Comparison of ENCODE assay signal across 7 mouse cellular contexts in the genomic region with DNA sequence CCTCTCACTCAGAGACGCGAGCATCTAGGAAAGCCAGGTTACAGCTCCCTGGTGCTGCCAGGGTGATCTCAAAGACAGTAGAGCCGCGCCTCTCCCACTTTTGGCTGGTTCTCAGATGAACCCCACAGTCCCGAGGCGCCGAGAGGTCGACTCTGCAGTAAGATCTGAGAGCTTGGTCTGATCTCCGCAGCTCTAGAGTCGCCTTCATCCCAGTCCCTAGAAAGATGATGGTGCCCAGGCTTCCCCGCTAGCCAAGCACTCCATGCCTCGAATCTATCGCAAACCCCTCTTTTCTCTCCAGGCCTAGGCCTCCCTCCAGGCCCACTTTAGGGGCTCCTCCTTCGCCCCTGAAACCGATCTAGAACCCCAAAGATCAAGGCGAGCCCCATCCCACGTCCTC. TPM values are rescaled to one million over a fixed set of nuclear protein-coding genes. Genes with fewer than 3 reads are reported as not detected.
DNase-seq lines count a peak whose midpoint lies in the region; ATAC-seq and TF ChIP-seq lines count a peak whose summit lies in the region.

No protein-coding gene starts in this region.

- H3K4me3 ChIP-seq in lung, adult 2 months (replicated peaks; ENCODE audit: extremely low read depth, low read depth, low read length): peak overlapping the region; percentile 81
- peak overlapping the region; percentile 80 for H3K4me3 ChIP-seq in embryonic facial prominence, embryonic 12.5 days
- H3K4me3 ChIP-seq in intestine, embryonic 14.5 days (ENCODE audit: low read depth, low read length): peak overlapping the region; percentile 72
- peak overlapping the region; percentile 62 for H3K4me3 ChIP-seq in midbrain, embryonic 13.5 days (replicated peaks)

- peak overlapping the region; percentile 80 for H3K27ac ChIP-seq in embryonic facial prominence, embryonic 12.5 days
- H3K27ac ChIP-seq in intestine, embryonic 14.5 days (ENCODE audit: low read depth): peak overlapping the region; percentile 47
- H3K27ac ChIP-seq in midbrain, embryonic 13.5 days: peak overlapping the region; percentile 76

- TF ChIP-seq POLR2A in lung, adult 2 months (IDR thresholded peaks at IDR 0.05; ENCODE audit: borderline replicate concordance, extremely low read depth, low read depth, low read length): no peak

- TF ChIP-seq CTCF in lung, adult 2 months (IDR thresholded peaks at IDR 0.05; ENCODE audit: insufficient read depth, low read length): no peak

- ATAC-seq in embryonic facial prominence, embryonic 12.5 days (ENCODE audit: insufficient number of reproducible peaks, insufficient read depth, low FRiP score, low TSS enrichment): peak; percentile 25
- ATAC-seq in intestine, embryonic 14.5 days (replicated peaks; ENCODE audit: low FRiP score, low TSS enrichment, low read depth): peak; percentile 20
- ATAC-seq in midbrain, embryonic 13.5 days: peak; percentile 68

- peaks cover 2% of the 10 kb centered on the region; the same call in 1 of the 2 replicates for H3K4me1 ChIP-seq in lung, adult 2 months (ENCODE audit: control insufficient read depth, insufficient read depth, low read length)
- peaks cover 17% of the 10 kb centered on the region for H3K4me1 ChIP-seq in embryonic facial prominence, embryonic 12.5 days
- H3K4me1 ChIP-seq in intestine, embryonic 14.5 days (replicated peaks; ENCODE audit: control insufficient read depth, insufficient read depth, low read length): peaks cover 19% of the 10 kb centered on the region
- peaks cover 24% of the 10 kb centered on the region for H3K4me1 ChIP-seq in midbrain, embryonic 13.5 days (replicated peaks)

- H3K9ac ChIP-seq in embryonic facial prominence, embryonic 12.5 days: peak overlapping the region; percentile 79
- peak overlapping the region; percentile 50 for H3K9ac ChIP-seq in intestine, embryonic 14.5 days (ENCODE audit: low read length)
- peak overlapping the region; percentile 73 for H3K9ac ChIP-seq in midbrain, embryonic 13.5 days (replicated peaks)

- H3K4me2 ChIP-seq in embryonic facial prominence, embryonic 12.5 days (replicated peaks): peak overlapping the region; percentile 73
- peak overlapping the region; percentile 67 for H3K4me2 ChIP-seq in intestine, embryonic 14.5 days (ENCODE audit: low read length)
- H3K4me2 ChIP-seq in midbrain, embryonic 13.5 days (replicated peaks): peak overlapping the region; percentile 78

- no peaks in the 10 kb centered on the region for H3K9me3 ChIP-seq in embryonic facial prominence, embryonic 12.5 days
- no peaks in the 10 kb centered on the region for H3K9me3 ChIP-seq in intestine, embryonic 14.5 days (ENCODE audit: control insufficient read depth, low read length)
- no peaks in the 10 kb centered on the region for H3K9me3 ChIP-seq in midbrain, embryonic 13.5 days

- DNase-seq in lung, adult 2 months: no peak
- no peak for DNase-seq in lung, postnatal 4 days
- DNase-seq in intestine, embryonic 14.5 days (ENCODE audit: low spot score): no peak
- DNase-seq in gastrocnemius, postnatal 4 days (ENCODE audit: low spot score in 2 of 2): no peak
- no peak for DNase-seq in spleen, postnatal 4 days (ENCODE audit: low spot score in 2 of 2)

- H3K27me3 ChIP-seq in embryonic facial prominence, embryonic 12.5 days: no peaks in the 10 kb centered on the region
- H3K27me3 ChIP-seq in intestine, embryonic 14.5 days (replicated peaks; ENCODE audit: control insufficient read depth, insufficient read depth, low read length): no peaks in the 10 kb centered on the region
- H3K27me3 ChIP-seq in midbrain, embryonic 13.5 days: no peaks in the 10 kb centered on the region

- H3K36me3 ChIP-seq in embryonic facial prominence, embryonic 12.5 days: 0 out of 2 replicates have a peak, but pooled peaks cover 2% of the 10 kb centered on the region
- no peaks in the 10 kb centered on the region for H3K36me3 ChIP-seq in intestine, embryonic 14.5 days (ENCODE audit: control insufficient read depth, insufficient read depth, low read length)
- H3K36me3 ChIP-seq in midbrain, embryonic 13.5 days: peaks cover 2% of the 10 kb centered on the region

- under 1% methylated on average over 17 of the region's 17 CpGs for WGBS in lung, adult 2 months
- 1% methylated on average over 17 of the region's 17 CpGs for WGBS in embryonic facial prominence, embryonic 12.5 days
- under 1% methylated on average over 17 of the region's 17 CpGs for WGBS in intestine, embryonic 14.5 days
- under 1% methylated on average over 17 of the region's 17 CpGs for WGBS in midbrain, embryonic 13.5 days

RNA-seq across cellular contexts. Expression of a gene that starts 0.5 kb away (rescaled TPM):
- polyA plus RNA-seq in lung, adult 2 months (2012; rRNA removed): 21.5 and 27.1 TPM in 2 replicates
- 191 TPM in 2 replicates for polyA plus RNA-seq in embryonic facial prominence, embryonic 12.5 days (2016; fragmentation: Nextera tagmentation; extraction: Ambion mirVana)
- 64.3 and 73.9 TPM in 2 replicates for polyA plus RNA-seq in intestine, embryonic 14.5 days (2014; fragmentation: Nextera tagmentation; extraction: Ambion mirVana)
- 226 and 238 TPM in 2 replicates for polyA plus RNA-seq in midbrain, embryonic 13.5 days (2015; fragmentation: Nextera tagmentation; extraction: Ambion mirVana)
- total RNA-seq in gastrocnemius, postnatal 4 days (2021): 10 to 100 TPM; 34.8 to 37.9 TPM

RNA-seq across cellular contexts. Expression of a gene that starts 0.6 kb away (rescaled TPM):
- 3.8 and 6.5 TPM in 2 replicates for polyA plus RNA-seq in lung, adult 2 months (2012; rRNA removed)
- polyA plus RNA-seq in embryonic facial prominence, embryonic 12.5 days (2016; fragmentation: Nextera tagmentation; extraction: Ambion mirVana): 23.4 and 23.6 TPM in 2 replicates
- polyA plus RNA-seq in intestine, embryonic 14.5 days (2014; fragmentation: Nextera tagmentation; extraction: Ambion mirVana): 18.2 and 19.2 TPM in 2 replicates
- polyA plus RNA-seq in midbrain, embryonic 13.5 days (2015; fragmentation: Nextera tagmentation; extraction: Ambion mirVana): 10.3 and 11.9 TPM in 2 replicates
- total RNA-seq in gastrocnemius, postnatal 4 days (2021): 10 to 100 TPM in 1 of 2 experiments, 1 to 10 TPM in 1; 7.8 to 11.2 TPM

RNA-seq across cellular contexts. Expression of a gene that starts 26.3 kb away (rescaled TPM):
- 47.3 and 54.3 TPM in 2 replicates for polyA plus RNA-seq in lung, adult 2 months (2012; rRNA removed)
- polyA plus RNA-seq in embryonic facial prominence, embryonic 12.5 days (2016; fragmentation: Nextera tagmentation; extraction: Ambion mirVana): 52.5 and 54.1 TPM in 2 replicates
- polyA plus RNA-seq in intestine, embryonic 14.5 days (2014; fragmentation: Nextera tagmentation; extraction: Ambion mirVana): 39.6 and 40.2 TPM in 2 replicates
- polyA plus RNA-seq in midbrain, embryonic 13.5 days (2015; fragmentation: Nextera tagmentation; extraction: Ambion mirVana): 38.9 and 41.9 TPM in 2 replicates
- total RNA-seq in gastrocnemius, postnatal 4 days (2021): 10 to 100 TPM; 52.4 to 57.2 TPM
